Mouse (Mus musculus) heart, postnatal 0 days (tissue): ENCODE results near the gene Inafm2. TPM values are rescaled to one million over a fixed set of nuclear protein-coding genes. Genes with fewer than 3 reads are reported as not detected.

Experiments used
- ATAC-seq: fragments of 200-750 bp; cut with Nextera tagmentation; 2 replicates; pipeline ENCODE4 v1.8.0; 2017; ENCODE audit warnings: low read depth, moderate number of reproducible peaks, moderate library complexity; ENCODE audit not compliant: insufficient read depth
- DNase-seq: peaks from one replicate; pipeline ENCODE4 v3.0.0-alpha.2; 2016; ENCODE audit warnings: low spot score
- H3K27ac ChIP-seq: fragments of 300-500 bp; sonication (generic); 2 replicates; pipeline ENCODE4 v1.5.1; 2014; ENCODE audit warnings: low read depth, mild to moderate bottlenecking
- H3K27me3 ChIP-seq: fragments of 300-500 bp; sonication (generic); 2 replicates; pipeline ENCODE4 v1.6.1; 2014; ENCODE audit warnings: low read length, mixed read lengths; ENCODE audit not compliant: control insufficient read depth, insufficient read depth
- H3K36me3 ChIP-seq: fragments of 300-500 bp; sonication (generic); replicated peaks from 2 replicates; pipeline ENCODE4 v1.6.1; 2014; ENCODE audit warnings: low read length, mixed read lengths; ENCODE audit not compliant: control insufficient read depth, insufficient read depth
- H3K4me1 ChIP-seq: fragments of 300-500 bp; sonication (generic); 2 replicates; pipeline ENCODE4 v1.6.1; 2014; ENCODE audit warnings: antibody characterized with exemption; ENCODE audit not compliant: control insufficient read depth, insufficient read depth
- H3K4me2 ChIP-seq: fragments of 300-500 bp; sonication (generic); 2 replicates; pipeline ENCODE4 v1.6.1; 2014; ENCODE audit warnings: low read depth, mild to moderate bottlenecking, low read length, moderate library complexity
- H3K4me3 ChIP-seq: fragments of 300-500 bp; sonication (generic); 2 replicates; pipeline ENCODE4 v1.5.1; 2014; ENCODE audit warnings: low read depth, low read length
- H3K9ac ChIP-seq: fragments of 300-500 bp; sonication (generic); replicated peaks from 2 replicates; pipeline ENCODE4 v1.6.1; 2014; ENCODE audit warnings: low read depth, low read length, mixed read lengths
- H3K9me3 ChIP-seq: fragments of 300-500 bp; sonication (generic); replicated peaks from 2 replicates; pipeline ENCODE4 v1.6.1; 2016; ENCODE audit warnings: low read length; ENCODE audit not compliant: control insufficient read depth
- CTCF ChIP-seq: IDR thresholded peaks from 2 replicates; pipeline ENCODE4 v1.5.1; 2016; ENCODE audit warnings: antibody characterized with exemption, control low read depth, low read depth
- EP300 ChIP-seq: IDR thresholded peaks from 2 replicates; pipeline ENCODE4 v1.6.1; 2016; ENCODE audit warnings: antibody characterized with exemption, low read depth
- WGBS: fragments of 180-500 bp; shearing (Covaris S2); extraction: QIAGEN DNeasy Blood & Tissue Kit; methylation state at CpG from one replicate; pipeline ENCODE4 v1.1.7; 2014; 5-methylcytosine and 5-hydroxymethylcytosine counted together
- polyA plus RNA-seq: library from polyadenylated mRNA; unstranded; fragments of >200 nt; fragmentation: Nextera tagmentation; extraction: Ambion mirVana; gene quantifications from 2 replicates; pipeline ENCODE4 v1.2.1, GENCODE M21; 2015
- total RNA-seq: library from RNA; depleted of rRNA; stranded (reverse); fragments of >200 nt; gene quantifications from 2 replicates; pipeline ENCODE4 v1.2.3, GENCODE M21; 2014; ENCODE audit warnings: low replicate concordance

Inafm2 gene
- total and polyA plus RNA-seq, 2 experiments from 2014 or later: 44.2 to 48.4 TPM

DNA sequence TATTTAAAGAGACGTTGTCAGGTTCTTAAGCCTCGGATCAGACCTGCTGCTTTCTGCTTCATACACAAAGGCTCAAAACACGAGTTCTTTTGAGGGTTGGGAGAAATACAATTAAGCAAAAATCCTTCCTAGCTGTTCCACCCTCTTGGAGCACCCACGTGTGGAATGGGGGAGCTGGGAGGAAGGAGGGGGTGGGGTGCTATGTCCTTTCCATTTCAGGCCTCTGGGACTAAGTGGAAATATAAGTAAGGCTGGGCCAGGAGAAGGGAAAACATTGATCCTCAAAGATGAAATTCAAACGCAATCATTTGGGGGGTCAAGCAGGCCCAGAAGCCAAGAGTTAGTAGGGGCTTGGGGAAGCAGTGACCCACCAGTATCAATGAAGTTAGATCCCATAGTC lies 44.4 kb upstream of the Inafm2 start:
- H3K9ac ChIP-seq: peak overlapping the region; percentile 4; the same call in 1 of the 2 replicates
- TF ChIP-seq CTCF (no peak), EP300 (no peak)
- H3K4me3 ChIP-seq: no peak overlapping the region
- DNase-seq (no peak), ATAC-seq (no peak)
- H3K4me1 ChIP-seq: peaks cover 50% of the 10 kb centered on the region
- no peaks in the 10 kb centered on the region for H3K9me3 ChIP-seq
- peaks cover 44% of the 10 kb centered on the region for H3K27me3 ChIP-seq
- peak overlapping the region; percentile 49; the same call in 1 of the 2 replicates for H3K4me2 ChIP-seq
- H3K27ac ChIP-seq: 0 out of 2 replicates have a peak overlapping the region, but pooled peaks have one; percentile 18
- no peaks in the 10 kb centered on the region for H3K36me3 ChIP-seq
- WGBS: 25% methylated on average over 5 of the region's 5 CpGs

DNA sequence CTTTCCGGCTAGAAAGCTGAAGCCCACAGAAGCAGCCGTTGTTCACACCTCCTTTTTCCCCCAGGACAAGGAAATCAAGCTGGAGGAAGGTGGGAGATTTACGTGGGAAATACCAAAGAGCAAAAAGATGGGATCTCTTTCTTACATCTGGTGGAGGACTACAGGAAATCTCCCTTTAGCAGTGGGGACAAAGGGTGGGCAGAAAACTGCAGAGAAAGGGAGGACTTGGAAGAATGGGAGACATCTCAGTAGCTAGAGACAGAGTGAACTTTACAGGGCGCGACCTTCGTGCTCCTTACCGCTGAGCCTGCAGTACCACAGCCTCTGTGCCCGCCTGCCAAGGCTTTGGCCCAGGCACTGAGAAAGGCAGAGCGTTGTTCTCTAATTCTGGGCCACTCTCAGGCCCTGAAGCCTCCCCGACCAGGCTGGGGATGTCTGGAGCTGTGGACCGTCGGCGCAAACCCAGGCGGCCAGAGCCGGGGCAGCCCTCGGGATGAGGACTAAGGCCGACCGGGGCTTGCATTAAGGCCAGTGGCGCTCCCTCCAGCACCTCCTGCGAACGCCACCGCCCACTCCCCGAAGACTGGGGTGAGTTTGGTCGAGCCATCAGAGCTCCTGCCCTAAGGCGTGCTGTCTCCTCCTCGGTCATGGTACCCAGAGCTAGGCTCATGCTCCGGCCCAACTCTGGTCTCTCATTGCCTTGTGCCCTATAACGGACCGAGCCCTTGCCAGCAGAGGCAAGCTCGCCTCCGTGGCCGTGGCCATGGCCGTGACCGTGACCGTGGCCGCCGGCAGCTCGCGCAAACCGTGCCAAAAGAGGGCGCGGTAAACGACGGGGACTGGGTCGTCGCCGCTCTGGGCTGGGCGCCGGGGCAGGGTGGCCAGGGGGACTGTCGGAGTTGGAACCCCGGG lies 43.3 kb upstream of the Inafm2 start:
- H3K27me3 ChIP-seq: peaks cover 49% of the 10 kb centered on the region
- peak overlapping the region; percentile 69 for H3K9ac ChIP-seq
- 16% methylated on average over 51 of the region's 51 CpGs for WGBS
- no peak for DNase-seq
- H3K4me3 ChIP-seq: peak overlapping the region; percentile 54
- H3K36me3 ChIP-seq: no peaks in the 10 kb centered on the region
- H3K27ac ChIP-seq: peak overlapping the region; percentile 86
- H3K4me2 ChIP-seq: peak overlapping the region; percentile 86
- no peaks in the 10 kb centered on the region for H3K9me3 ChIP-seq
- no peak for ATAC-seq
- H3K4me1 ChIP-seq: peaks cover 40% of the 10 kb centered on the region
- TF ChIP-seq CTCF: no peak
- no peak for TF ChIP-seq EP300

DNA sequence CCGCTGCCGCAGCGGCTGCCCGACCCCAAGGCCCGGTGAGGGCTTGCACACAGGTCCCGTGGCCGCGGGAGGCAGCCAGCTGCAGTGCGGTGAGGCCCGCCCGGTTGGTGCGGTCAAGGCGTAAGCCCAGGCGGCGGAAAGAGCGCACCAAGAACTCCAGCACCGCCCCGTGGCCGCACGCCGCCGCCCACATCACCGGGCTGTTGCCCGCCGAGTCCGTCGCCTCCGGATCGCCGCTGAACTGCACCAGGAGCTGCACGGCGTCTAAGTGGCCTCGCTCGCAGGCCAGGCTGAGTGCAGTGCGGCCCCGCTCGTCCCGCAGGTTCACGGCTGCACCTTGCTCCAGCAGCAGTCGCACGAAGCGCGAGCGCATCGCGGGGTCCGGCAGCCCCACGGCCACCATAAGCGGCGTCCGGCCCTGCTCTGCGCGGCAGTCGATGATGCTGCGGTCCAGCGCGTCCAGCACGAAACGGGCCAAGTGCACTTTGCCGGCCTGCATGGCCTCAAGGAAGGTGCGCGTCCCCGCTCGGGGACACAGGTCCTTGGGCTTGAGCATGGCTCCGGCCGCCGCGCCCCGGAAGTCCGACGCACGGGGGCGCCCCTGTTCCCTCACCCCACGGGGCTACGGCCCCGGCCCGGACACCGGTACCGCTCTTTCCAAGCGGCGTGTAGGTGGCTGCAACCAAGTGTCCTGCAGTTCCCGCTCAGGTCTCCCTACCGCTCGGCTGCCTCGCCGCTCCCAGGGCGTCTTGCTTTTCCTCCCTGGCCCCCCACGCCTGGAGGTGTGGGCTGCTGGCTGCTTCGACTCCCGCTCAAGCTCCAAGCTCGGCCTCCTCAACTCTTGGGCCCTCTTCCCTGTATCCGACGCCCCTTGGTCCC lies 42.4 kb upstream of the Inafm2 start:
- H3K4me3 ChIP-seq: peak overlapping the region; percentile 54
- peak overlapping the region; percentile 69 for H3K9ac ChIP-seq
- ATAC-seq (peak; percentile 48), DNase-seq (peak; percentile 45)
- peaks cover 32% of the 10 kb centered on the region for H3K4me1 ChIP-seq
- under 1% methylated on average over 91 of the region's 93 CpGs for WGBS
- TF ChIP-seq EP300 (no peak), CTCF (peak; percentile 34)
- peaks cover 49% of the 10 kb centered on the region for H3K27me3 ChIP-seq
- H3K36me3 ChIP-seq: no peaks in the 10 kb centered on the region
- peak overlapping the region; percentile 86 for H3K27ac ChIP-seq
- no peaks in the 10 kb centered on the region for H3K9me3 ChIP-seq
- peak overlapping the region; percentile 86 for H3K4me2 ChIP-seq

DNA sequence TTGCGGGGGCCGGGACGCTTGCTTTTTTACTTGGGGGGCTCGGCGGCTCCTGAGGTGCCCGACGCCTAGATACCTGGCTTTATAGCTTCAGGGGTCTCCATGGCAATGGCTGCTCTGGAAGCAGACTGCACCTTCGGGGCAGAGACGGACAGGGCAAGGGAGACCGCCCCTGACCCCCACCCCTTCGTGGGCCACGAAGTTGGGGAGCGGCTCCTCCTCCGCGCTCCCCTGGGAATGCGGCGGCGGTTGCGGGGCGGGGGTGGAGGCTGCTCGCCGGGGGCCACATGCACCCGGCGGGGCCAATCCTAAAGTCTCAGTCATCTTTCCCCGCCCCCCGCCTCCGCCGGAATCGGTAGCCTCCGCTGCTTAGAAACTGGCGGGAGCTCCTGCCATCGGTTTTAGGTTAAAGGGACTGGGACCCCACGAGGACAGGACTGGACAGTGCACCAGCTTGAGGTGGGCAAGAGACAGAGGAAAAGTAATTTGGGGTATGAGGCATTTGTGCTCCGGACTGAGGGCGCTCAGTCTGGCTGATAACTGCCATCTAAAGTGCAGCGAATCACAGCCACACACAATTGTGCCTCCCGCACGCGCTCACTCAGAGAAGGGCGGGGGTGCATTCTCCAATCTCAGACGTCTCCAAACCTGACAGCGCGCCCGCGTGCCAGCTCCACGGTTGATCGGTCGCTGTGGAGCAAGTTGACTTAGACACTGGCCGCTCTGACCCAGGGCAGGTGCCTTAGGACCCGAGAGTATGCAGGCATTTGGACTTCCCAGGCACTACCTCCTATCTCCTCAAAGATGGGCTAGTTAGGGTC lies 41.4 kb upstream of the Inafm2 start, which contains the start of gene Ankrd63:
Gene Ankrd63, minus strand, starts transcription at position 51 of the 818 bp plus-strand sequence.
- H3K36me3 ChIP-seq: no peaks in the 10 kb centered on the region
- peak within 1 kb of the TSS; percentile 86 for H3K27ac ChIP-seq
- peak within 1 kb of the TSS; percentile 54 for H3K4me3 ChIP-seq
- ATAC-seq (peak; percentile 5; the same call in 1 of the 2 replicates), DNase-seq (no peak)
- no peaks in the 10 kb centered on the region for H3K9me3 ChIP-seq
- TF ChIP-seq EP300 (no peak), CTCF (no peak)
- H3K4me2 ChIP-seq: peak within 1 kb of the TSS; percentile 86
- H3K4me1 ChIP-seq: peaks cover 35% of the 10 kb centered on the region
- H3K9ac ChIP-seq: peak within 1 kb of the TSS; percentile 69
- WGBS: 3% methylated on average over 50 of the region's 50 CpGs
- peaks cover 49% of the 10 kb centered on the region for H3K27me3 ChIP-seq
